Mouse (Mus musculus) olfactory bulb, adult 2 months (tissue): Measurements from ENCODE around the gene Pafah1b1.

Experiments used
- CTCF ChIP-seq: fragments of 200-500 bp; IDR thresholded peaks from 2 replicates; pipeline ENCODE4 v1.5.1; 2012; ENCODE audit warnings: low read depth, mild to moderate bottlenecking, low read length, moderate library complexity; ENCODE audit not compliant: insufficient read depth
- POLR2A ChIP-seq: fragments of 200-500 bp; IDR thresholded peaks from 2 replicates; pipeline ENCODE4 v1.6.1; 2012; ENCODE audit warnings: mild to moderate bottlenecking, low read depth, low read length, moderate library complexity; ENCODE audit not compliant: insufficient read depth

- no peak for TF ChIP-seq POLR2A
- no peak for TF ChIP-seq CTCF
Observed at GRCm38 (mm10) chr11:74671839-74672238, 52.6 kb downstream of the Pafah1b1 start.
